Mouse (Mus musculus): Measurements from ENCODE around the gene Rpl35a. TPM values are rescaled to one million over a fixed set of nuclear protein-coding genes. Genes with fewer than 3 reads are reported as not detected.

The Rpl35a gene
- total RNA-seq (2021), result 100 to 1,000 TPM; 631 to 697 TPM
- long read RNA-seq, experiment 1, transcript Rpl35a-205 (5 exons, 510 nt), result major isoform, 14 of 28 reads
- long read RNA-seq, experiment 1, partial matches to known transcripts, result 0 of 28 reads
- long read RNA-seq, experiment 1, other reads (novel, unspliced or antisense), result 3 of 28 reads
- long read RNA-seq, experiment 2, transcript Rpl35a-201 (5 exons, 491 nt), result minor isoform, 9 of 91 reads
- long read RNA-seq, experiment 2, transcript Rpl35a-203 (5 exons, 519 nt), result minor isoform, 6 of 91 reads
- long read RNA-seq, experiment 2, transcript Rpl35a-205 (5 exons, 510 nt), result major isoform, 66 of 91 reads
- long read RNA-seq, experiment 2, partial matches to known transcripts, result 2 of 91 reads
- long read RNA-seq, experiment 2, other reads (novel, unspliced or antisense), result 2 of 91 reads

DNA sequence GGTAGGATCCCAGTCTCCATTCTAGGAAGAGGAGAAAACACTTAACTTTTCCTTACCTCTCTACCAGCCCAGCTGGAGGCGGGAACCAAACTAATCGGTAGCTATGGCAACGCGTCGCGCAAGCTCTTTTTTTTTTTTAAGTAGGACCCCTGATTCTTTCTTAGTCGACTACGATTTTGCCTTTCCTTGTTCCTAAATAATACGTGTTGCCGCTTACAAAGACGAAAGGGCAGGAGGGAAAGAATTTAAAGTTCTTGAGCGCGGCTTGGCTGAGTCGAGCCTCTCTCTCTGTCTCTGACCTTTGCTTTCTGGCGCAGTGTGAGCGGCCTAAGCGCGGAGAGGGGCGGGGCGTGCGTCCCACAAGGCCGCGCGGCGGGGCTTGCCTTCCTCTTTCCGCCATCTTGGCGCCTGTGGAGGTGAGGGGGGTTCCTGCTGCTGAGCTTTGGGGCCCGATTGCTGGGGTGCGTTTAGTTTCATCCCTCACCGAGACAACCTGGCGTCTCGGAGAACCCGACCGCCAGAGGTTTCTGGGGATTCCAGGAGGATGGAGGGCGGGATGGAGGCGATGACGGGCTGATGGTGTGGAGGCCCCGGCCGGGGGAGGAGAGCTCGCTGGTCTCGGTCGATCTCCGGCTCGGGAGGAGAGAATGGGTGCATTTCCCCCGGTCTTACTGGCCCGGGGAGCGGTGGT, at the start of gene Rpl35a, which contains the start of gene Iqcg:
Gene Rpl35a (plus strand): TSS at position 359 of the 691 bp plus-strand sequence.
Gene Iqcg (minus strand): TSS at position 124 of the 691 bp plus-strand sequence.
- DNase-seq (ENCODE audit: low spot score in 2 of 2), result peak; percentile 88 to 91

GRCm38 (mm10) chr16:33006888-33007287, 49.4 kb upstream of the Rpl35a start:
- DNase-seq (ENCODE audit: low spot score in 2 of 2), result no peak

GRCm38 (mm10) chr16:33007436-33007835, 48.8 kb upstream of the Rpl35a start:
- DNase-seq (ENCODE audit: low spot score in 2 of 2), result no peak

DNA sequence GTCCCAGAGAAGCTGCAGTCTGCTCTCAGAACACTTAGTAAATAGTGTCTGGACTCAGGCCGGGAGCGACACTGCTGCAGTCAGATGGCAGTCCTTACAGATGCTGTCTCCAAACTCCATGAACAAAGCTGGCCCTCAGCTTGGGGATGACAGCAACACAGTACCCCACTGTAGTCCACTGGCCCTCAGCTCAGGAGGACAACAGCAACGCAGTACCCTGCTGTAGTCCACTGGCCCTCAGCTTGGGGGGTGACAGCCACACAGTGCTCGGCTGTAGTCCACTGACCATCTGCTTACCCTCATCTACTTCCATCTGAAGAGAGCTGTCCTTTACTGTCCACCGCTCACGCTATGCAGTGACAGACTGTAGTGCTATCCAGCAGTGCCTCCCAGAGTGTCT, 46.1 kb upstream of the Rpl35a start:
- DNase-seq (ENCODE audit: low spot score in 2 of 2), result no peak

DNA sequence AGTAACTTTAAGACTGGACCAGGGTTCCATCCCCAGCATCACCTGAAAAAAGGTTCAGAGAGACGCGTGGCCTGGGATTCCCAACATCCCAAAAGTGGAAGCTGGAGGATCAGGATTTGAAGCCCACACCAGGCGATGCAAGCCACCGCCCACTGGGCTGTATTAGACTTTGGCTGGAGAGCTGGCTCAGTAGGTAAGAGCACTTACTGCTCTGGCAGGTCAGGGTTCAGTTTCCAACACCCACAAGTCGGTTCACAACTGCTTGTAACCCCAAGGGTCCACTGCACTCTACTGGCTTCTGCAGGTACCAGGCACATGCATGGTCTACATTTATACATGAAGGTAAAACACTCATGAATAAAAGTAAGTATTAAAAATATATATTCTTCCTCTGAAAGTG, 42.5 kb upstream of the Rpl35a start:
- DNase-seq (ENCODE audit: low spot score in 2 of 2), result no peak

DNA sequence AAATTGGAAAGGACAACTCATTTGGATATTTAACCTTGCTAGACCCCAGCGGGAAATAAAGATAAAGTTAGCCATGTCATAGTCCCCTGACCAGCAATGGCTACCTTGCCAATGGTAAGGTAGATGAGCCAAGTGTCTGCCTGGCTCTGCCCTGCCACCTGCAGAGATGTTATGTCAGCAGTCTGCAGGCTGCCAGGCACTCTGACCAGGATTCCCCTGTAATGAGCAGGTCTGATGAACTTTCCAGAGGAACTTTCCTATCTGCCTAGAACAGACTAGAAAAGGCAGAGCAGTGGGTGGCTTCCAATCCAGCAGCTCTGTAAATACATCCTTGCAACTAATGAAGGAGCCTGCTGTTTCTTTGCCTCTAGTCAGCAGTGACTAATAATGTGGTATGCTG, 41.3 kb upstream of the Rpl35a start:
- no peak for DNase-seq (ENCODE audit: low spot score in 2 of 2)

DNA sequence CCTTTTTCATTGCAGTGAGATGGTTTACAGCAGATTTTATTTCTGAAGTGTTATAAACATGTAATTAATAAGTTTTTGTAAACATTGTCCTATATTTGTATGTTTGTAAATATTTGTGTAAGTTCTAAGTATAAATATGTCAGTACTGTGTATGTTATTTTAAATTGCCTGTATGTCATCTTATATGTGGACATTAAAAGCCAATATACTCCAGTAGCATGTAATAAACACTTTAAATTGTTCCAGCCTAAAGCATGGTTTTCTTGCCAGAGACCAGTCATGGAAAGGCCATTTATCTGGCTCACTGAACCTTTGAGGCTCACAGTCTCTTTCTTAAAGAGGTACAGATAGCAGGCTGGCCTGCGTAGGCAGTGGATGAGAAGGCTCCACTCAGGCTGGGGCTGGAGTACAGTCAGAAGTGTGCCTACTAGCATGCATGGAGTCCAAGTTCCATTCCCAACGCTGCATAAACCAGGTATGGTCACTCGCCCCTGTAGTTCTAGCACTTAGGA, 40.8 kb upstream of the Rpl35a start:
- no peak for DNase-seq (ENCODE audit: low spot score in 2 of 2)

- DNase-seq (ENCODE audit: low spot score in 2 of 2), result no peak
Measured at GRCm38 (mm10) chr16:33015986-33016385, 40.3 kb upstream of the Rpl35a start.

DNA sequence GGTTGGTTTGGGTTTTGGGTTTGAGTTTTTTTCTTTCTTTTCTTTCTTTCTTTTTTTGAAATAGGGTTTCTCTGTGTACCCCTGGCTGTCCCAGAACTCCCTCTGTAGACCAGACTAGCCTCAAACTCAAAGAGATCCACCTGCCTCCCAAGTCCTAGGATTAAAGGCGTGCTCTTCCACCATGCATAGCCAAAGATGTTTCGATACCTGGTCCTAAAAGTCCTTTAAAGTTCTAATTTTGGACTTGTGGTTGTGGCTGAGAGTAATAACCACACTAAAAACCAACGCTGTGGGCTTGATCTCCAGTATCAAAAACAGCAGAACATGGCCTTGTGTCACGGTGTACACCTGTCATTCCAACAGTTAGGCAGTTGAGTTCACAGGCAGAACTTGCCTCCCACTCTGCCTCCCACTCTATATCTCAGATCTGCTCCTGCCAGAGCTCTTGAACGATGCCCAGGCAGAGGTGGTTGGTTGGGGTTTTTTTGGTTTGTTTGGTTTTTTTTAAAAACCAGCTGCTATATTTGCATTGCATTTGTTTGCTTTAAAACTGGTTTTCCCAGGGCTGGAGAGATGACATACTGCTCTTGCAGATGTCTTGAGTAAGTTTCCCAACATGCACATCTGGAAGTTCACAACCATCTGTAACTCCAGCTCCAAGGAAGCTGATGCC, 38.4 kb upstream of the Rpl35a start:
- DNase-seq (ENCODE audit: low spot score in 2 of 2), result no peak

- peak; percentile 27 for DNase-seq (ENCODE audit: low spot score in 2 of 2)
Measured at GRCm38 (mm10) chr16:33019117-33019770, 37.0 kb upstream of the Rpl35a start.

- no peak for DNase-seq (ENCODE audit: low spot score in 2 of 2)
Measured at GRCm38 (mm10) chr16:33021381-33021780, 34.9 kb upstream of the Rpl35a start.

DNA sequence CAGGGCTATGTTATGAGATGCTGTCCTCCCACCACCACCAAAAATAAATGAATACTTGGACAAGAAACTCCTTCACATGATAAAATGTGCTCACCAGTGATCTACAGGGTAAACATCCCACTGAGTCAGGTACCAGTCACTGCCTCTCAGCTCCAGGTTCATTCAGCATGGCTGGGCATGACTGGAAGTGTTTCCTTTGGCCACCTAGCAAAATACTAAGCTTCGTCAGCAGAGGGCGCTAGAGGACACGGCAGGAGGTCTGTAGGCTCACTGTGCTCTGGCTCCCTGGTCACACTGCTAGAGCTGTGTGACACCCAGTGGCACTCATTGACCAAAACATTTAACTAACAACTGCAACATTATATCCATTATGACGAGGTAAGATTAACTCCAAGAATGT, 32.5 kb upstream of the Rpl35a start:
- DNase-seq (ENCODE audit: low spot score in 2 of 2), result peak; percentile 89 to 90

DNA sequence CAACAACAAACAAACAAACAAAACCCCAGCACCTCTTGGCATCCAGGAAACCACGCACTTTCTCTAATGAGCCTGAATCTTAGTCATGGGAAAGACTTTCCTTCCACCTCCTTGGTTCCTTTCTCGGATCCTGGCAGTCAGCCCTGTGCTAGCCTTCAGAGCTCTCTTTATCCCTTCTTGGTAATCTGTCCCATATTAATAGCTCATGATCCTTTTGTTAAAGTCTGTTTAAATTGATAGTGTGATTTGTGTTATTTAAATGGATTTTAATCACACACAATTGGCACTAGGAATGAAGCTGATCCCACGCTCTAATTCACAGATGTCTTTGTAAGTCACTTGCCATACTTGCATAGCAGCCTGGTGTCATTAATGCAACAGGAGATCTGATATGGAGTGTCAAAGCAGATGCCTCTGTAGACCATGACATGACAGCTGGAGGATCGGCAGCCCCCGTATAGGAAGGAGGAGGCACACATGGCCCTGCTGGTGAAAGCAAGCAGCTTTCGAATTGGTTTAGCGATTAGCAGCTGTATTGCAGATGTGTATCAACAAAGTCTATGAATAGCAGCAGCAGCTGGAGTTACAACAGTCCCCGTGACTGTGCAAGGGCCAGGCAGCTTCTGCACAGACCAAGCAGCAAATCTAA, 31.7 kb upstream of the Rpl35a start:
- no peak for DNase-seq (ENCODE audit: low spot score in 2 of 2)

GRCm38 (mm10) chr16:33026357-33026756, 29.9 kb upstream of the Rpl35a start:
- DNase-seq (ENCODE audit: low spot score in 2 of 2), result no peak

- no peak for DNase-seq (ENCODE audit: low spot score in 2 of 2)
Measured at GRCm38 (mm10) chr16:33036006-33036405, 20.2 kb upstream of the Rpl35a start.

- no peak for DNase-seq (ENCODE audit: low spot score in 2 of 2)
Measured at GRCm38 (mm10) chr16:33042682-33043081, 13.6 kb upstream of the Rpl35a start.

DNA sequence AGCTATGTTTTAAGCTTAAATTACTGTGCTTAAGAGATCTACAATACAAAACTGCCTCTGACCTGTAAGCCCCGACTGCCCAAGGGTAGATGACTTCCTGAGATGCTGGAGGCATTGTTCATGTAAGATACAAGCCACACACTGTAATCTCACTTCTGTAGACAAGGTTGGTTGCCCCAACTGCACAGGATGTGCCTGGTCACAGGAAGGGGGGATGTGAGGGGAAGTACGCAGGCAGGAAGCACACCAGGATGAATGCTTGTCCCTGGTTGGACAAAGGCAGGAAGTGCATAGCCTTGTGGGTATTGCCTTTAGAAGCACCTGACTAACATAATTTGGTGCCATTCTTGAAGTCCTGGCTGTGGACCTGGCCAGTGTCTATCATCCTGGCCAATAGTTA, 13.0 kb upstream of the Rpl35a start:
- no peak for DNase-seq (ENCODE audit: low spot score in 2 of 2)

DNA sequence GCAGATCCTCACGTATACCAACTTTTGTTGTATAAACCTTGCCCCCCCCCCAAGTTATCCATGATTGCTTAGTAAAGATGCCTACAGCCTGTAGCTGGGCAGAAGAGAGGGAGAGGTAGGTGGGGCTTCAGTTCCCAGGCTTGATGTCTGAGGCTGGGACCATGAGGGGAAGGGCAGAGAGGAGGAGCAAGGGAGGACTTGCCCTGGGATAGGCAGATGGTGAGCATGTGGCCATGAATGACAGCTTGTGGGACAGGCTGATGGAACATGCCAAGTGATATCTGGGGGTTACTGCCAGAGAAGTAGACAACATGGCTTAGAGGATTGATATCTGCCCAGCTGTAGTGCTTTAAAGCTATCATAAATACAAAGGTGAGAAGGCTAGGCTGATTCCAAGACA, 8.2 kb upstream of the Rpl35a start:
- no peak for DNase-seq (ENCODE audit: low spot score in 2 of 2)

- no peak for DNase-seq (ENCODE audit: low spot score in 2 of 2)
Measured at GRCm38 (mm10) chr16:33048686-33049085, 7.6 kb upstream of the Rpl35a start.

GRCm38 (mm10) chr16:33049809-33050208, 6.4 kb upstream of the Rpl35a start:
- no peak for DNase-seq (ENCODE audit: low spot score in 2 of 2)

- no peak for DNase-seq (ENCODE audit: low spot score in 2 of 2)
Measured at GRCm38 (mm10) chr16:33053141-33053540, 3.1 kb upstream of the Rpl35a start.
